Mouse (Mus musculus) brain, adult 2 months (tissue): ENCODE data around the gene Olfr71.

ENCODE experiments used
- DNase-seq: peaks from one replicate; pipeline ENCODE4 v3.0.0; 2011; ENCODE audit warnings: low read depth, low spot score

The Olfr71 gene

GRCm38 (mm10) chr4:43709869-43710268, at the start of gene Olfr71:
TSS of gene Olfr71 (minus strand) at chr4:43710255.
- no peak for DNase-seq

- DNase-seq = peak; percentile 47
These were observed 47.2 kb upstream of the Olfr71 start for GRCm38 (mm10) chr4:43757213-43757612.

GRCm38 (mm10) chr4:43745187-43745586, 35.1 kb upstream of the Olfr71 start:
- peak; percentile 54 for DNase-seq

GRCm38 (mm10) chr4:43743099-43743498, 33.0 kb upstream of the Olfr71 start:
- DNase-seq = no peak

GRCm38 (mm10) chr4:43742637-43743036, 32.6 kb upstream of the Olfr71 start:
- DNase-seq = no peak

GRCm38 (mm10) chr4:43741526-43741925, 31.5 kb upstream of the Olfr71 start:
- DNase-seq = no peak

GRCm38 (mm10) chr4:43738989-43739674, 29.1 kb upstream of the Olfr71 start:
- DNase-seq = no peak

- DNase-seq = no peak
These were observed 27.1 kb upstream of the Olfr71 start for GRCm38 (mm10) chr4:43737144-43737543.

GRCm38 (mm10) chr4:43733186-43733585, 23.1 kb upstream of the Olfr71 start:
- no peak for DNase-seq

GRCm38 (mm10) chr4:43732171-43732570, 22.1 kb upstream of the Olfr71 start:
- DNase-seq = no peak

GRCm38 (mm10) chr4:43730750-43731297, 20.8 kb upstream of the Olfr71 start:
- DNase-seq = no peak

GRCm38 (mm10) chr4:43729794-43730550, 19.9 kb upstream of the Olfr71 start, which contains the start of gene Spaar:
TSS of gene Spaar (plus strand) at chr4:43730034.
- DNase-seq = no peak

- DNase-seq = no peak
These were observed 19.1 kb upstream of the Olfr71 start for GRCm38 (mm10) chr4:43729126-43729525.

GRCm38 (mm10) chr4:43728576-43728954, 18.5 kb upstream of the Olfr71 start:
- no peak for DNase-seq

- no peak for DNase-seq
These were observed 17.9 kb upstream of the Olfr71 start for GRCm38 (mm10) chr4:43727718-43728575.

GRCm38 (mm10) chr4:43726995-43727394, 16.9 kb upstream of the Olfr71 start, which contains the start of gene Hrct1:
TSS of gene Hrct1 (plus strand) at chr4:43727188.
- DNase-seq = peak; percentile 43

- DNase-seq = no peak
These were observed 16.4 kb upstream of the Olfr71 start for GRCm38 (mm10) chr4:43726228-43726993.

GRCm38 (mm10) chr4:43724764-43725163, 14.7 kb upstream of the Olfr71 start:
- peak; percentile 38 for DNase-seq

GRCm38 (mm10) chr4:43722191-43722590, 12.1 kb upstream of the Olfr71 start:
- peak; percentile 42 for DNase-seq

- peak; percentile 61 for DNase-seq
These were observed 10.6 kb upstream of the Olfr71 start for GRCm38 (mm10) chr4:43720491-43721228.
